Mouse (Mus musculus) ES-E14 (cell line): ENCODE data around the gene Rab4b. TPM values are rescaled to one million over a fixed set of nuclear protein-coding genes. Genes with fewer than 3 reads are reported as not detected.
A peak's percentile ranks its signal among the peaks of the same experiment; 100 is the strongest.

Experiments
- DNase-seq: peaks from one replicate; pipeline ENCODE4 v3.0.0-alpha.2; 2013; ENCODE audit warnings: low read depth, low spot score
- H3K27ac ChIP-seq: 2 replicates; pipeline ENCODE4 v1.5.1; 2012; ENCODE audit warnings: low read depth, mild to moderate bottlenecking, low read length, moderate library complexity, mixed read lengths; ENCODE audit not compliant: poor library complexity, insufficient read depth, severe bottlenecking
- H3K36me3 ChIP-seq: 2 replicates; pipeline ENCODE4 v1.6.1; 2012; ENCODE audit warnings: mild to moderate bottlenecking, low read length, moderate library complexity, mixed read lengths; ENCODE audit not compliant: control insufficient read depth, poor library complexity, insufficient read depth, severe bottlenecking
- H3K4me1 ChIP-seq, 2 experiments: fragments of 150-350 bp in 1 of 2; sonication (generic) in 1 of 2; 2 replicates each; pipeline ENCODE4 v1.6.1; 2012; ENCODE audit warnings: low read length in 2 of 2, mild to moderate bottlenecking in 1 of 2, mixed read lengths in 1 of 2; ENCODE audit not compliant: control insufficient read depth in 2 of 2, insufficient read depth in 2 of 2, poor library complexity in 1 of 2
- H3K4me3 ChIP-seq, 2 experiments: fragments of 150-350 bp in 1 of 2; sonication (generic) in 1 of 2; 2 replicates each; pipeline ENCODE4 v1.5.1; 2012; ENCODE audit warnings: low read length in 2 of 2, low read depth in 1 of 2, mild to moderate bottlenecking in 1 of 2, mixed read lengths in 1 of 2; ENCODE audit not compliant: insufficient read depth in 1 of 2, poor library complexity in 1 of 2, severe bottlenecking in 1 of 2
- H3K9ac ChIP-seq: 2 replicates; pipeline ENCODE4 v1.6.1; 2012; ENCODE audit warnings: low read depth, mild to moderate bottlenecking, low read length, mixed read lengths; ENCODE audit not compliant: poor library complexity, insufficient read depth, severe bottlenecking
- H3K9me3 ChIP-seq: fragments of 150-350 bp; sonication (generic); 2 replicates; pipeline ENCODE4 v1.6.1; 2012; ENCODE audit warnings: low read depth, mild to moderate bottlenecking, low read length; ENCODE audit not compliant: control insufficient read depth, insufficient read depth
- CHD2 ChIP-seq: IDR thresholded peaks from 2 replicates; pipeline ENCODE4 v1.6.1; 2014; ENCODE audit warnings: mild to moderate bottlenecking, low read depth, low read length, inconsistent platforms
- HCFC1 ChIP-seq: IDR thresholded peaks from 2 replicates; pipeline ENCODE4 v1.6.1; 2012; ENCODE audit warnings: low read length, inconsistent platforms, borderline replicate concordance; ENCODE audit not compliant: insufficient read depth
- MAFK ChIP-seq: IDR thresholded peaks from 2 replicates; pipeline ENCODE4 v1.6.1; 2014; ENCODE audit warnings: mild to moderate bottlenecking, low read depth, low read length, inconsistent platforms; ENCODE audit not compliant: insufficient read depth
- ZC3H11A ChIP-seq: IDR thresholded peaks from 2 replicates; pipeline ENCODE4 v1.6.1; 2012; ENCODE audit warnings: low read depth, mild to moderate bottlenecking, inconsistent platforms, low read length, borderline replicate concordance
- ZNF384 ChIP-seq: IDR thresholded peaks from 2 replicates; pipeline ENCODE4 v1.6.1; 2012; ENCODE audit warnings: low read depth, low read length, inconsistent platforms
- in situ Hi-C, 2 experiments: fragments of 600-800 bp; cut with MboI; formaldehyde crosslinking; loops; one replicate each; pipeline ENCODE4 v1.15.1; 2025; ENCODE audit warnings: low sequenced_read_pairs in 2 of 2, inconsistent platforms in 1 of 2; ENCODE audit not compliant: unreplicated experiment in 2 of 2
- total RNA-seq: library from RNA; depleted of rRNA; stranded (reverse); fragments of 300-350 nt; gene quantifications from 2 replicates; pipeline ENCODE4 v1.2.3, GENCODE M21; 2012

Rab4b gene
- total RNA-seq, 1 experiment = 28.3 TPM

- H3K4me3 ChIP-seq = peak overlapping the region; percentile 22 to 60
- H3K27ac ChIP-seq = peak overlapping the region; percentile 54
- H3K9ac ChIP-seq = peak overlapping the region; percentile 88
- DNase-seq = no peak
- H3K4me1 ChIP-seq = peaks cover 3 to 14% of the 10 kb centered on the region in 2 experiments; a peak in 3 of 4 replicates
- H3K36me3 ChIP-seq = peaks cover 35% of the 10 kb centered on the region
- in situ Hi-C loops = no loop called here
- H3K9me3 ChIP-seq = no peaks in the 10 kb centered on the region
- TF ChIP-seq MAFK (no peak), HCFC1 (no peak), ZC3H11A (no peak), CHD2 (no peak), ZNF384 (no peak)
These were observed 18.9 kb upstream of the Rab4b start for GRCm38 (mm10) chr7:27197634-27198033.

- Histone ChIP-seq H3K9ac (peak overlapping the region; percentile 88), H3K9me3 (no peaks in the 10 kb centered on the region), H3K4me3 (peak overlapping the region; percentile 60), H3K4me1 (peaks cover 3 to 12% of the 10 kb centered on the region in 2 experiments; a peak in 3 of 4 replicates), H3K36me3 (peaks cover 36% of the 10 kb centered on the region), H3K27ac (peak overlapping the region; percentile 83)
- in situ Hi-C loops = no loop called here
- DNase-seq = no peak
- TF ChIP-seq ZC3H11A = no peak
- TF ChIP-seq MAFK = no peak
- TF ChIP-seq CHD2 = no peak
- TF ChIP-seq HCFC1 = no peak
- no peak for TF ChIP-seq ZNF384
These were observed 18.4 kb upstream of the Rab4b start for GRCm38 (mm10) chr7:27197136-27197535.

GRCm38 (mm10) chr7:27195681-27196611 is 17.2 kb upstream of the Rab4b start, which contains the start of the genes BC024978 and Snrpa:
Gene BC024978, plus strand, starts transcription at chr7:27195781.
Gene Snrpa, minus strand, starts transcription at chr7:27196271.
- Histone ChIP-seq H3K36me3 (peaks cover 40% of the 10 kb centered on the region), H3K27ac (peak within 1 kb of the TSS; percentile 99), H3K4me3 (peak within 1 kb of the TSS; percentile 94 to 100), H3K9ac (peak within 1 kb of the TSS; percentile 97), H3K4me1 (peaks cover 4 to 12% of the 10 kb centered on the region in 2 experiments), H3K9me3 (no peaks in the 10 kb centered on the region)
- TF ChIP-seq HCFC1 = peak; percentile 89
- TF ChIP-seq ZNF384 = no peak
- no peak for TF ChIP-seq MAFK
- TF ChIP-seq CHD2 = no peak
- no peak for TF ChIP-seq ZC3H11A
- peak; percentile 99 for DNase-seq
- in situ Hi-C loops = no loop called here

- no peaks in the 10 kb centered on the region for H3K9me3 ChIP-seq
- H3K36me3 ChIP-seq = peaks cover 56% of the 10 kb centered on the region
- no peak overlapping the region for H3K4me3 ChIP-seq
- peaks cover 4 to 17% of the 10 kb centered on the region in 2 experiments for H3K4me1 ChIP-seq
- in situ Hi-C loops = no loop called here
- peak overlapping the region; percentile 56; the same call in 1 of the 2 replicates for H3K9ac ChIP-seq
- TF ChIP-seq HCFC1 = no peak
- no peak for TF ChIP-seq MAFK
- TF ChIP-seq ZNF384 = no peak
- TF ChIP-seq CHD2 = no peak
- TF ChIP-seq ZC3H11A = no peak
- DNase-seq = no peak
- no peak overlapping the region for H3K27ac ChIP-seq
These were observed 15.0 kb upstream of the Rab4b start for GRCm38 (mm10) chr7:27193731-27194130.
